Mouse (Mus musculus) bone marrow, adult 2 months (tissue): Measurements from ENCODE around the gene Camkk2. TPM values are rescaled to one million over a fixed set of nuclear protein-coding genes. Genes with fewer than 3 reads are reported as not detected.

Experiments
- H3K27ac ChIP-seq: fragments of 200-500 bp; 2 replicates; pipeline ENCODE4 v1.5.1; 2012; ENCODE audit warnings: low read depth, mild to moderate bottlenecking, control low read depth, inconsistent platforms, low read length; ENCODE audit not compliant: control insufficient read depth, poor library complexity, insufficient read depth
- H3K4me1 ChIP-seq: fragments of 200-500 bp; 2 replicates; pipeline ENCODE4 v1.6.1; 2011; ENCODE audit warnings: low read length; ENCODE audit not compliant: control insufficient read depth, insufficient read depth
- H3K4me3 ChIP-seq: fragments of 200-500 bp; replicated peaks from 2 replicates; pipeline ENCODE3; 2011; ENCODE audit warnings: mild to moderate bottlenecking, low read depth, low read length, control low read depth; ENCODE audit not compliant: control insufficient read depth
- CTCF ChIP-seq: fragments of 200-500 bp; IDR thresholded peaks from 2 replicates; pipeline ENCODE4 v1.5.1; 2011; ENCODE audit warnings: low read length, control low read depth; ENCODE audit not compliant: control insufficient read depth, insufficient read depth
- POLR2A ChIP-seq: fragments of 200-500 bp; IDR thresholded peaks from 2 replicates; pipeline ENCODE4 v1.6.1; 2011; ENCODE audit warnings: low read depth, mild to moderate bottlenecking, control low read depth, low read length, borderline replicate concordance; ENCODE audit not compliant: control insufficient read depth
- WGBS: fragments of 180-500 bp; shearing (Covaris S2); methylation state at CpG from one replicate; pipeline ENCODE4 v1.1.7; 2018; 5-methylcytosine and 5-hydroxymethylcytosine counted together
- polyA plus RNA-seq: library from polyadenylated mRNA; stranded (reverse); fragments of >200 nt; gene quantifications from 2 replicates; pipeline ENCODE4 v1.2.4, GENCODE M21; 2011; ENCODE audit warnings: low replicate concordance; ENCODE audit not compliant: missing spikeins, insufficient read depth, insufficient read length

The Camkk2 gene
- polyA plus RNA-seq, 1 experiment, result 31.8 TPM

DNA sequence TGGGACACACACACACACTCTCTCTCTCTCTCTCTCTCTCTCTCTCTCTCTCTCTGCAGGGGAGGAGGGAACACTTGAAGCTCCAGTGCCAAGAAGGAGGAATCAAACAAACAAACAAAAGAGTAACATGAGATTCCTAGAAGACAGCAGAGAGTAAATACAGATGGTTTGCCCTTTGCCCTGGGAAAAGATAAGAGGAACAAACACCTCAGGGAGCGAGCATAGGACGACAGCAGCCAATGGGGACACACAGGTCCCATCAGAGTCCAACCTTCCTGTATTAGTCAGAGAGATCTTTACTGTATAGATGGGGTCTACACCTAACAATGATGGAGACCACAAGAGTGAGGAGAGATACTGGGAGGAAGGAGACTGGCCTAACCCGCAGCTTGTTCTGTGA, 18.7 kb upstream of the Camkk2 start:
- no peak overlapping the region for H3K4me3 ChIP-seq
- H3K4me1 ChIP-seq, result peaks cover 2% of the 10 kb centered on the region; the same call in 1 of the 2 replicates
- H3K27ac ChIP-seq, result no peak overlapping the region
- 92% methylated on average over 3 of the region's 3 CpGs for WGBS
- TF ChIP-seq POLR2A, result no peak
- no peak for TF ChIP-seq CTCF

DNA sequence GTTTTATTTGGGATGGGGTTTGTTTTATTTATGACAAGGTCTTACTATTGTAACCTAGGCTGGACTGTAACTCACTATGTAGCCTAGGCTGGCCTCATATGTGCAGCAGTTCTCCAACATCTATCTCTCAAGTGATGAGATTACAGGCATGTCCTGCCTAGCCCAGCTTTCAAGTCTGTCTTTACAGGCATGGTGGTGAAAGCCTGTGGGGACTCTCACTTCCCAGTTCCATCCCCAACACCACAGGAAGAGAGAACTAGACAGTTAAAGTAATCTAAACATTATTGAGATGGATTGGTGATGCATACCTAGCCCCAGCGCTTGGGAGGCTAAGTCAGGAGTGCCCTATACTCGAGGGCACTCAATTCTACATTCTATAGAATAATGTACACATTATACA, 9.5 kb upstream of the Camkk2 start:
- Histone ChIP-seq H3K4me1 (no peaks in the 10 kb centered on the region; the same call in none of the 2 replicates), H3K4me3 (no peak overlapping the region), H3K27ac (no peak overlapping the region)
- TF ChIP-seq POLR2A (no peak), CTCF (no peak)
- WGBS, result 79% methylated on average over 2 of the region's 2 CpGs

DNA sequence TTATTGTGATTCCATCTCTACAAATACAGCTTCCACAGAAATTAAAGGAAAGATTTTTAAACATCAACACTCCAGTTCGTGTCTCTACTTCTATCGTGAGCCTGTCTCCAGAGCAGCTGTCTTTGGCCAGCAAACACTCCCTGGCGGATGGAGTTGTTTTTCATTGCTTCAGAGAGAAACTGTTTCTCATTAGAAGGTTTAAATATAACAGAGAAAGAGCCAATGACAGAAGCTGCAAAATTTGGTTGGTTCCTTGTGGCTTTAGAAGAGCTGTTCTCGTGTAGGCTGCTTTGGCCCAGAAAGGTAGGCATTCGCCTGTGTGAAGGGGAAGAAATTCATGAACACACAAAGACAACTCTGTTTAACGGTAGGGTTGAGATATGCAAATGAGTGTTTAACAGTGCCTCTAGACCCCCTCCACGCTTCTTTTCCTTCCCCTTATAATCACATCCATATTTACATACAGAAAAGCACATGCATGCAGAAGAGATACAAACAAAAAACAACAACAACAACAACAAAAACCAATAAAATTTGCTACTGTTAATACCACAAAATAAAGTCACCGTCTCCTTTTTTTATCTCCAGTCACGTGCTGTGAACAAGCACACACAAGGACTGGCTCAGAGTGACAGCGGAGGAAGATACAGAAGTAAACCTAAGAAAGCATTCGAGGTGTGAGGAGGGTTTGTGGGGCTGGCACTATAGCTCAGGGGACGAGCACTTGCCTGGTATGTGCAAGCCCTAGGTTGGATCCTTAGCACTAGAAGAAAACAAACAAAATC, 7.0 kb upstream of the Camkk2 start:
- H3K27ac ChIP-seq, result no peak overlapping the region
- TF ChIP-seq CTCF, result no peak
- no peak for TF ChIP-seq POLR2A
- 74% methylated on average over 12 of the region's 12 CpGs for WGBS
- H3K4me1 ChIP-seq, result no peaks in the 10 kb centered on the region; the same call in 1 of the 2 replicates
- no peak overlapping the region for H3K4me3 ChIP-seq

DNA sequence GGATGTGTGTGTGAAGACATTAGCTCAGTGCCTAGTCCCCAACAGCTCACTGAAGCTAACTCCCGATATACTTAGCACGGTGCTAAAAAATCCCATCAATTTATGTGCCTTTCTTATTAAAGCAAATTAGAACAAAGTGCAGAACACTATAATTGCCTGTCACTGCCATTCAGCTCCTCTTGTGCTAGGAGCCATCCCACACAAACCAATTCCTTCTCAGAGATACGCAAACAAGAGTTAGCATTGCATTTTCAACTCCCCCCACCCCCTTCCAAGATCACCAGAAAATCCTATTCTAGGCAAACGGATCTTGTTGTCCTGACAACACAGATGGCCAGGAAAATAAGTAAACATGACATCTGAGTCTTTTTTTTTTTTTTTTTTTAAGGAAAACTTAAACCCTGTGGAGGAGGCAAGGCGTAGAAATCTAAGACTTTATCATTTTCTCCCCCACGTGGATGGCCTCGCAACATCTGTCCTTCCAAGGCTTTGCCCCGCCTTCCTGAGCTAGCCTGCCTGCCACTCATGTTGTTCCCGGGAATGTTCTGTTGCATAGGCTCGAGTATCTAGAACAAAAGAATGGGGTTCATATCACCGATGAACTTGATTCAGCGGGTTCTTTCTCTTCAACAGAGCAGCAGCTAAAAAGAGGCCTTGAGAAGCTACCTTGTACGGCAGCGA, 4.7 kb upstream of the Camkk2 start:
- WGBS, result 88% methylated on average over 14 of the region's 14 CpGs
- no peak for TF ChIP-seq POLR2A
- no peak for TF ChIP-seq CTCF

DNA sequence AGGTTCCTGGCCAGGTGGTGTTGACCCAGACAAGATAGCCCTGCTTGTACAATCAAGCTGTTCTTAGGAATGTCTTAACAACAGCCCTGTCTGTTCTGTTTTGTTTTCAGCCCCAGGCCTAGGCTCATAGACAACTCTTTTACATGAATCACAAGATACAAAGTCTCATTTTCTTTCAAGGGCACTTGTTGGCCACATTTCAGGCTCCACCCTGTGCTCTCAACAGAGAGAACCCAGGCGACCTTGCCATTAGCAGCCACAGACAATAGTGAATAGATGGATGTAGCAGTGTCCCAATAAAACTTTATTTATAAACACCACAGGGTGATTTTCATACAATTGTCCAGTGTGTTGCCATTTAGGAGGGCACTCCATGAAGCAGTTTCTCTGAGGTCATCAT, 2.9 kb upstream of the Camkk2 start:
- TF ChIP-seq POLR2A (no peak), CTCF (no peak)
- Histone ChIP-seq H3K4me3 (no peak overlapping the region), H3K4me1 (peaks cover 2% of the 10 kb centered on the region), H3K27ac (no peak overlapping the region)
- 65% methylated on average over 1 of the region's 1 CpGs for WGBS

More for the DNA sequence above, 4.7 kb upstream of the Camkk2 start:
- Histone ChIP-seq H3K27ac (no peak overlapping the region), H3K4me3 (no peak overlapping the region), H3K4me1 (peaks cover 2% of the 10 kb centered on the region)

- 0 out of 2 replicates have a peak, but pooled peaks have one; percentile 24 for TF ChIP-seq CTCF
- TF ChIP-seq POLR2A, result no peak
- WGBS, result 83% methylated on average over 19 of the region's 19 CpGs
- Histone ChIP-seq H3K4me3 (no peak overlapping the region), H3K4me1 (peaks cover 2% of the 10 kb centered on the region), H3K27ac (no peak overlapping the region)
These were observed 1.7 kb upstream of the Camkk2 start for GRCm38 (mm10) chr5:122780791-122781432.

GRCm38 (mm10) chr5:122778231-122779226, 680 bp downstream of the Camkk2 start:
- Histone ChIP-seq H3K4me3 (peak overlapping the region; percentile 87), H3K4me1 (peaks cover 4% of the 10 kb centered on the region), H3K27ac (peak overlapping the region; percentile 97)
- WGBS, result 1% methylated on average over 55 of the region's 55 CpGs
- TF ChIP-seq POLR2A (no peak), CTCF (no peak)

DNA sequence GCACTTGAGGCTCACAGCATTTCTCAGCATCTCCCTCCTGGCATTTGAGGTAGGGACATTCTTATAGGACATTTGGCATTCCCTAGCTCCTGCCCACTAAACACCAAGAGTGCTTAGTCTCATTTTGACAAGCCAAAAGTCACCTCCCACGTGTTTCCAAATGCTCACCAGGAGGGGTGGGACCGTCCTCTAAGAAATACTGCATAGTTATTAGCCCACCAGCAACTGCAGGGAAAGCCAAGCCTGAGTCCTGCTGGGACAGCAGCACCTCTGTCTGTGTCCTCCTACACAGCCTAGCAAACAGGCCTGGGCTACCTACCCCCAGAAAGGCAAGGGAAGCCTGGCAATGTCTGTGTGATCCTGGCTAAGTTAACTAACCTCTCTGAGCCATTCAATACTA, 1.9 kb downstream of the Camkk2 start:
- 39% methylated on average over 2 of the region's 2 CpGs for WGBS
- Histone ChIP-seq H3K4me3 (peak overlapping the region; percentile 23), H3K27ac (no peak overlapping the region), H3K4me1 (peaks cover 4% of the 10 kb centered on the region)
- TF ChIP-seq POLR2A, result no peak
- no peak for TF ChIP-seq CTCF
